Mouse (Mus musculus) G1E (cell line): ENCODE results near the gene Zar1l. TPM values are rescaled to one million over a fixed set of nuclear protein-coding genes. Genes with fewer than 3 reads are reported as not detected.
A peak's percentile ranks its signal among the peaks of the same experiment; 100 is the strongest.
"Not testable (repeated sequence)": the region's sequence is repeated elsewhere in the genome, so short reads cannot be mapped to it uniquely, and the experiment has no call there.

ENCODE experiments used
- ATAC-seq: 2 replicates; pipeline ENCODE4 v1.8.0; 2016; ENCODE audit warnings: mild to moderate bottlenecking; ENCODE audit not compliant: insufficient number of reproducible peaks, poor library complexity, low FRiP score, severe bottlenecking; ENCODE audit errors: extremely low read depth
- DNase-seq: peaks from one replicate; pipeline ENCODE4 v3.0.0; 2012; ENCODE audit warnings: low spot score
- H3K27me3 ChIP-seq: 2 replicates; pipeline ENCODE4 v1.6.1; 2012; ENCODE audit warnings: mild to moderate bottlenecking, low read length, inconsistent platforms; ENCODE audit not compliant: insufficient read depth
- H3K36me3 ChIP-seq: replicated peaks from 2 replicates; pipeline ENCODE3; 2012; ENCODE audit warnings: mild to moderate bottlenecking, inconsistent platforms
- H3K4me1 ChIP-seq: 2 replicates; pipeline ENCODE4 v1.6.1; 2012; ENCODE audit warnings: low read depth, low read length, inconsistent platforms, mixed read lengths; ENCODE audit not compliant: insufficient read depth
- H3K4me3 ChIP-seq: 2 replicates; pipeline ENCODE4 v1.5.1; 2012; ENCODE audit warnings: low read depth, mild to moderate bottlenecking, inconsistent platforms, low read length, moderate library complexity, mixed read lengths
- H3K9me3 ChIP-seq: replicated peaks from 2 replicates; pipeline ENCODE4 v1.6.1; 2012; ENCODE audit warnings: inconsistent platforms
- CTCF ChIP-seq: IDR thresholded peaks from 2 replicates; pipeline ENCODE4 v1.5.1; 2012; ENCODE audit warnings: low read depth, low read length, inconsistent platforms, mixed read lengths
- GATA1 ChIP-seq: IDR thresholded peaks from 2 replicates; pipeline ENCODE4 v1.6.1; 2012; ENCODE audit warnings: borderline replicate concordance, low read length, inconsistent platforms, mixed read lengths
- GATA2 ChIP-seq: IDR thresholded peaks from 2 replicates; pipeline ENCODE4 v1.6.1; 2012; ENCODE audit warnings: low read depth, low read length, inconsistent platforms, borderline replicate concordance
- POLR2AphosphoS5 ChIP-seq: IDR thresholded peaks from 2 replicates; pipeline ENCODE4 v1.6.1; 2012; ENCODE audit warnings: low read depth, low read length, inconsistent platforms; ENCODE audit not compliant: insufficient replicate concordance
- TAL1 ChIP-seq: conservative IDR thresholded peaks from 2 replicates; pipeline ENCODE4 v1.6.1; 2012; ENCODE audit warnings: low read depth, low read length, inconsistent platforms, mixed read lengths
- polyA plus RNA-seq: library from polyadenylated mRNA; stranded (reverse); fragments of >175 nt; gene quantifications from 2 replicates; pipeline ENCODE4 v1.2.3, GENCODE M21; 2012
- total RNA-seq, 2 experiments: library from RNA; stranded (forward) in 1 of 2; stranded (reverse) in 1 of 2; fragments of 200-1000 nt in 1 of 2; fragments of >200 nt in 1 of 2; fragmentation: Nextera tagmentation in 1 of 2; gene quantifications; 2 replicates each; pipeline ENCODE4 v1.2.3; 2014 to 2017

Zar1l gene
- total and polyA plus RNA-seq, 3 experiments = not detected

- Histone ChIP-seq H3K4me3 (peak within 1 kb of the TSS; percentile 95), H3K9me3 (no peaks in the 10 kb centered on the region), H3K27me3 (peaks cover 7% of the 10 kb centered on the region), H3K36me3 (peaks cover 19% of the 10 kb centered on the region), H3K4me1 (peaks cover 20% of the 10 kb centered on the region)
- ATAC-seq (peak; percentile 70), DNase-seq (peak; percentile 92)
- TF ChIP-seq GATA2 (no peak), TAL1 (no peak)
These were observed 4.2 kb upstream of the Zar1l start, which contains the start of gene Brca2 for GRCm38 (mm10) chr5:150521937-150522866. Gene Brca2 (plus strand): TSS chr5:150522630.

- Histone ChIP-seq H3K9me3 (no peaks in the 10 kb centered on the region), H3K27me3 (peaks cover 13% of the 10 kb centered on the region), H3K4me3 (no peak overlapping the region), H3K36me3 (peaks cover 6% of the 10 kb centered on the region), H3K4me1 (peaks cover 15% of the 10 kb centered on the region)
- ATAC-seq (no peak), DNase-seq (peak; percentile 14)
- no peak for TF ChIP-seq GATA2
- TF ChIP-seq CTCF = 0 out of 2 replicates have a peak, but pooled peaks have one; percentile 2
- no peak for TF ChIP-seq POLR2AphosphoS5
- TF ChIP-seq GATA1 = no peak
- TF ChIP-seq TAL1 = no peak
These were observed 1.6 kb upstream of the Zar1l start for GRCm38 (mm10) chr5:150519551-150519950.

- TF ChIP-seq CTCF = no peak
- no peaks in the 10 kb centered on the region for H3K36me3 ChIP-seq
- H3K27me3 ChIP-seq = peaks cover 13% of the 10 kb centered on the region
- H3K4me1 ChIP-seq = peaks cover 3% of the 10 kb centered on the region; the same call in 1 of the 2 replicates
- H3K9me3 ChIP-seq = no peaks in the 10 kb centered on the region
- no peak for DNase-seq
- H3K4me3 ChIP-seq = no peak overlapping the region
- no peak for ATAC-seq
These were observed 3.9 kb downstream of the Zar1l start for GRCm38 (mm10) chr5:150514027-150514426.

- H3K9me3 ChIP-seq = no peaks in the 10 kb centered on the region
- TF ChIP-seq CTCF = no peak
- peaks cover 3% of the 10 kb centered on the region; the same call in 1 of the 2 replicates for H3K4me1 ChIP-seq
- peaks cover 13% of the 10 kb centered on the region for H3K27me3 ChIP-seq
- no peak for DNase-seq
- H3K4me3 ChIP-seq = no peak overlapping the region
- no peak for ATAC-seq
- H3K36me3 ChIP-seq = no peaks in the 10 kb centered on the region
These were observed 4.7 kb downstream of the Zar1l start for GRCm38 (mm10) chr5:150513264-150513663.

- Histone ChIP-seq H3K36me3 (no peaks in the 10 kb centered on the region), H3K9me3 (no peaks in the 10 kb centered on the region), H3K4me3 (no peak overlapping the region), H3K27me3 (0 out of 2 replicates have a peak, but pooled peaks cover 3% of the 10 kb centered on the region), H3K4me1 (no peaks in the 10 kb centered on the region)
- DNase-seq (no peak), ATAC-seq (no peak)
- TF ChIP-seq POLR2AphosphoS5 (no peak), GATA2 (no peak), CTCF (no peak), TAL1 (no peak), GATA1 (no peak)
These were observed 7.3 kb downstream of the Zar1l start for GRCm38 (mm10) chr5:150510451-150511225.

- Histone ChIP-seq H3K9me3 (no peaks in the 10 kb centered on the region), H3K4me3 (no peak overlapping the region), H3K4me1 (no peaks in the 10 kb centered on the region), H3K27me3 (0 out of 2 replicates have a peak, but pooled peaks cover 3% of the 10 kb centered on the region), H3K36me3 (no peaks in the 10 kb centered on the region)
- no peak for TF ChIP-seq TAL1
- TF ChIP-seq GATA1 = no peak
- peak; percentile 68 for TF ChIP-seq CTCF
- no peak for TF ChIP-seq POLR2AphosphoS5
- no peak for TF ChIP-seq GATA2
- ATAC-seq = peak; percentile 45; the same call in 1 of the 2 replicates
- no peak for DNase-seq
These were observed 22.2 kb downstream of the Zar1l start for GRCm38 (mm10) chr5:150495792-150496191.

- not testable (repeated sequence) for DNase-seq, H3K4me1 ChIP-seq, H3K27me3 ChIP-seq, H3K9me3 ChIP-seq, H3K4me3 ChIP-seq, ATAC-seq, H3K36me3 ChIP-seq
These were observed 26.3 kb downstream of the Zar1l start for GRCm38 (mm10) chr5:150491573-150492173.
